In the genomic region with DNA sequence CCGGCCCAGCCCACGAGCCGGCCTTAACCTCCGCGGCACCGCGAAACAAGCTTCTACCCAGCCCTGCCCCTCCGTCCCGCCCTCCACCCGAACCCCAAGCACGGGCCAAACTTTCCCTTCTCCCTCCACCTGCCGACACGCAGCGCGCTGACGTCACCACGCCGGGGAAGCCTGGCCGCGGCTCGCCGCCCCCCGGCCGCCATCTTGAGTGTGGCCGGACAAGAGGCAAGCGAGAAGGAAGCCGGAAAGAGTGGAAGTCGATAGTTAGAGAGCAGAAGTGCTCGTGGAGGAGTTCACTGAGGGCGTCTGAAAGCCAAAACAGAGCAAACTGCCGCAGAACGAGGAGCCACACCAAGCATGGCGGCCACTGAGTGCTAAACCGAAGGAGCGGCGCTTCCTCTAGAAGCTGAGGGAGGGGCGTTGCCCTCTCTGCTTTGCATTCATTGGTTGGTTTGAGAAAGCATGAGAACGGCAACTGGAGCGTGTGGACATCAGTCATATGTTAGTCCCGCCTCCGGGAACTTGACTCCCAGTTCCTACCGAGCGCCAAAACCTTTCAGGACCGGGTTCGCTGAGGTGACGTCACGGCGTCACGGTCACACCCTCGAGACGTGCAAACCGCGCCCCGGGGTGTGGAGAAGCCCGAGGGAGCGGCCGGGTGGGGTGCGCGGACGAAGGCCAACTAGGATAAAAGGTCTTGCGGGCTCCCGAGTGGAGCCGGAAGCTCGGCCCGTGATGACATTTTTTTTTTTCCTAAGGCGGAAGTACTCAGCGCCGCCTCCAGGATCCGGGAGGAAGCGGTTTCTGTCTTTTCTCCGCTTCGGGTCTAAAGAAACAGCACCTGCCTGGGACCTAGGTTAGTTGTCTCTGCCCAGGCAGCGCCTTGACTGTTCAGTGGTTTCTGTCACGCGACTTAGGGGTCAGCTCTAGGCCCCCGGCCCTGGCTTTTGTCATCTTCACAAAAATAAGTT, we compare ENCODE assay signal across 7 mouse cellular contexts. TPM values are rescaled to one million over a fixed set of nuclear protein-coding genes. Genes with fewer than 3 reads are reported as not detected.
DNase-seq lines count a peak whose midpoint lies in the region; ATAC-seq lines count a peak whose summit lies in the region.

A gene (minus strand): TSS at position 139 of the 971 bp plus-strand sequence.

- peak within 1 kb of the TSS; percentile 95 for H3K4me3 ChIP-seq in intestine, embryonic 15.5 days (replicated peaks)
- peak within 1 kb of the TSS; percentile 96 for H3K4me3 ChIP-seq in midbrain, embryonic 10.5 days

- no peaks in the 10 kb centered on the region for H3K36me3 ChIP-seq in intestine, embryonic 15.5 days
- peaks cover 4% of the 10 kb centered on the region for H3K36me3 ChIP-seq in midbrain, embryonic 10.5 days

- H3K27ac ChIP-seq in intestine, embryonic 15.5 days: peak within 1 kb of the TSS; percentile 91
- peak within 1 kb of the TSS; percentile 98 for H3K27ac ChIP-seq in midbrain, embryonic 10.5 days (replicated peaks)

- peaks cover 7% of the 10 kb centered on the region; the same call in 1 of the 2 replicates for H3K4me1 ChIP-seq in intestine, embryonic 15.5 days (replicated peaks)
- H3K4me1 ChIP-seq in midbrain, embryonic 10.5 days: peaks cover 28% of the 10 kb centered on the region

- intact Hi-C loops in gastrocnemius, postnatal 36 days (cut with DNase I): no loop called here
- intact Hi-C loops in left cerebral cortex, postnatal 25 days (cut with DNase I): loop anchor here (2.0 kb wide), 2 partner anchors 18 to 34 kb away; a partner anchor contains a TSS

- DNase-seq in adrenal gland, adult 2 months: peak; percentile 100
- peak; percentile 98 for DNase-seq in embryo, embryonic 11.5 days (ENCODE audit: low read depth, low spot score)
- peak; percentile 98 to 99 for DNase-seq in gastrocnemius, postnatal 36 days
- peak; percentile 99 to 100 for DNase-seq in left cerebral cortex, postnatal 25 days (ENCODE audit: low spot score in 2 of 2)
- DNase-seq in midbrain, embryonic 10.5 days (ENCODE audit: low spot score): peak; percentile 96
- DNase-seq in right cerebral cortex, postnatal 4 days: peak; percentile 92

- WGBS in intestine, embryonic 15.5 days: under 1% methylated on average over 74 of the region's 76 CpGs
- WGBS in midbrain, embryonic 10.5 days: under 1% methylated on average over 76 of the region's 76 CpGs

- H3K9me3 ChIP-seq in intestine, embryonic 15.5 days: no peaks in the 10 kb centered on the region
- no peaks in the 10 kb centered on the region for H3K9me3 ChIP-seq in midbrain, embryonic 10.5 days (replicated peaks)

- peak; percentile 99 for ATAC-seq in intestine, embryonic 15.5 days

- H3K27me3 ChIP-seq in intestine, embryonic 15.5 days (replicated peaks): no peaks in the 10 kb centered on the region
- H3K27me3 ChIP-seq in midbrain, embryonic 10.5 days (ENCODE audit: low read depth, poor library complexity, severe bottlenecking): no peaks in the 10 kb centered on the region

- peak within 1 kb of the TSS; percentile 81 for H3K9ac ChIP-seq in intestine, embryonic 15.5 days

- peak within 1 kb of the TSS; percentile 94 for H3K4me2 ChIP-seq in intestine, embryonic 15.5 days (replicated peaks)

RNA-seq across cellular contexts. Expression of the gene that starts here (rescaled TPM):
- 10 to 100 TPM; 32.7 to 33.1 TPM for total RNA-seq in adrenal gland, adult 2 months (2021)
- polyA plus RNA-seq in adrenal gland, adult 2 months (2012; rRNA removed): 7.2 and 8.2 TPM in 2 replicates
- 10 to 100 TPM; 48.4 to 51.0 TPM for total RNA-seq in gastrocnemius, postnatal 36 days (2021)
- polyA plus RNA-seq in intestine, embryonic 15.5 days (2015; fragmentation: Nextera tagmentation; extraction: Ambion mirVana): 12.0 and 12.1 TPM in 2 replicates
- total RNA-seq in left cerebral cortex, postnatal 25 days (2021): 10 to 100 TPM; 28.0 to 31.4 TPM
- polyA plus RNA-seq in midbrain, embryonic 10.5 days (2016; fragmentation: Nextera tagmentation; extraction: Ambion mirVana): 14.4 and 15.0 TPM in 2 replicates

Comparison
In these comparisons a context has a peak if more than half of its experiments do, and no peak if none do; other contexts are left out.
1. Peak in every context shown above with its lines: DNase-seq, ATAC-seq, H3K4me3 ChIP-seq and H3K27ac ChIP-seq.